Mouse (Mus musculus): ENCODE measurements at regions not wholly inside any gene's neighbourhood (a gene's known extent, or its start where the extent isn't known, plus 50 kb on each side); places are given as distances from the start of the nearest gene placed in this dataset.

DNA sequence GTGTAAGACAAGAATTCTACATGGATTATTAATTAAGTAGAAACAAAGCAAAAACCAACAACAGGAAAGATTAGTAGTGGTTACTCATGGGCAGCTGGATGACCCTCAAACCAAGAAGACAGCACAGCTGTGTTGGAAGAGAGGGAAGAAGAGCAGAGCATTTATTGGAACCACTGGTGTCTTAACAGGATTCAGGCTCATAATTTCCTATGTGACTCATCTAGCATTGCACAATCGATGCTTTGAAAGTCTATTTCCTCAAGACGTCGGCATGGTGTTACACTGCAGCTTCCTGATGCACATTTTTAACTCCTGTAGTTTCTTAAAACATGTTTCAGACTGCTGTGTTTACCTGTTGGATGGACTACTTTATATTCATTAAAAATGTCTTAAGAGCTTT lies 221.1 kb downstream of the Gja1 start:
- Histone ChIP-seq H3K9me3 (replicated peaks; ENCODE audit: insufficient read depth, low read length) (no peaks in the 10 kb centered on the region), H3K4me3 (ENCODE audit: control insufficient read depth in 1 of 2, insufficient read depth in 1 of 2, low read depth in 2 of 2, low read length in 2 of 2) (no peak overlapping the region), H3K27ac (ENCODE audit: control insufficient read depth, low read depth, low read length) (no peak overlapping the region), H3K27me3 (ENCODE audit: control insufficient read depth in 1 of 2, insufficient read depth in 2 of 2, low read length in 2 of 2) (no peaks in the 10 kb centered on the region), H3K79me2 (ENCODE audit: control insufficient read depth, insufficient read depth, low read length, poor library complexity) (no peaks in the 10 kb centered on the region), H3K36me3 (ENCODE audit: control insufficient read depth in 1 of 2, insufficient read depth in 2 of 2, low read length in 2 of 2) (no peaks in the 10 kb centered on the region), H3K4me1 (ENCODE audit: control insufficient read depth in 1 of 2, insufficient read depth in 2 of 2, low read length in 2 of 2) (no peaks in the 10 kb centered on the region), H3K9ac (ENCODE audit: control insufficient read depth, low read depth, low read length, poor library complexity, severe bottlenecking) (no peak overlapping the region)
- no peak for DNase-seq (ENCODE audit: low read depth, low spot score)
- TF ChIP-seq NELFE (IDR thresholded peaks at IDR 0.05; ENCODE audit: low read depth, low read length), result no peak
- TF ChIP-seq TCF12 (IDR thresholded peaks at IDR 0.05; ENCODE audit: low read depth, low read length), result no peak
- TF ChIP-seq GATA1 (IDR thresholded peaks at IDR 0.05; ENCODE audit: low read depth, low read length), result no peak
- no peak for TF ChIP-seq RCOR1 (IDR thresholded peaks at IDR 0.05; ENCODE audit: low read depth, low read length)
- no peak for TF ChIP-seq JUND (IDR thresholded peaks at IDR 0.05; ENCODE audit: low read depth, low read length)
- no peak for TF ChIP-seq KAT2A (conservative IDR thresholded peaks at IDR 0.05; ENCODE audit: low read depth, low read length)
- no peak for TF ChIP-seq RAD21 (IDR thresholded peaks at IDR 0.05; ENCODE audit: low read depth, low read length)
- TF ChIP-seq NRF1 (IDR thresholded peaks at IDR 0.05; ENCODE audit: insufficient read depth, low read depth, low read length, poor library complexity, severe bottlenecking), result no peak
- TF ChIP-seq POLR2AphosphoS5 (IDR thresholded peaks at IDR 0.05; ENCODE audit: borderline replicate concordance, low read depth, low read length), result no peak
- TF ChIP-seq POLR2AphosphoS2 (IDR thresholded peaks at IDR 0.05; ENCODE audit: low read length), result no peak
- TF ChIP-seq MEF2A (IDR thresholded peaks at IDR 0.05; ENCODE audit: extremely low read depth, insufficient replicate concordance, low read depth, low read length, poor library complexity, severe bottlenecking), result no peak

DNA sequence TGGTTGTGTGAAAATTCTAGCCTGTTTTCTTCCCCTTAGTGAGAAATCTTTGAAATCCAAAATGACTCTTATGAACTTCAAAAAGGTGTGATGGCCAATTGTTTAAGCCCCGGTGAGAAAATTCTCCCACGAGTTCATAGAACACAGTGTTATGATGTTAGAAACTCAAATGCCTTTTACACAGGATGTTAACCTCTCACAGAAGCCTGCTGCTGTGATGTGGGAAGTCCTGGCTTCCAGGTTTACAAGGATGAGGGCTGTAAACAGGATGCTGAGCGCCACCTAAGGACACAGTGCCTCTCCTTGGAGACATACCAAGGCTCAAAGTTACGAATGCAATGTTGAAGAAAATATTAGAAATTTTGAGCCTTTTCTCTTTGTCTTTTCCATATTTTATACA lies 222.8 kb downstream of the Gja1 start:
- DNase-seq (ENCODE audit: low read depth, low spot score), result no peak
- TF ChIP-seq RCOR1 (IDR thresholded peaks at IDR 0.05; ENCODE audit: low read depth, low read length) (no peak), ZNF384 (IDR thresholded peaks at IDR 0.05; ENCODE audit: low read depth, low read length) (no peak), POLR2AphosphoS5 (IDR thresholded peaks at IDR 0.05; ENCODE audit: borderline replicate concordance, low read depth, low read length) (no peak), MAFK (IDR thresholded peaks at IDR 0.05; ENCODE audit: borderline replicate concordance, low read depth, low read length) (no peak), RAD21 (IDR thresholded peaks at IDR 0.05; ENCODE audit: low read depth, low read length) (no peak), CHD2 (IDR thresholded peaks at IDR 0.05; ENCODE audit: low read length) (no peak), CTCF (IDR thresholded peaks at IDR 0.05 in 2 of 3, conservative IDR thresholded peaks at IDR 0.05 in 1 of 3; ENCODE audit: control insufficient read depth in 1 of 3, insufficient read depth in 1 of 3, low read depth in 2 of 3, low read length in 3 of 3, poor library complexity in 1 of 3, severe bottlenecking in 1 of 3) (no peak), POLR2A (IDR thresholded peaks at IDR 0.05; ENCODE audit: control insufficient read depth in 1 of 2, insufficient read depth in 1 of 2, low read depth in 1 of 2, low read length in 2 of 2, poor library complexity in 1 of 2) (no peak), BHLHE40 (IDR thresholded peaks at IDR 0.05; ENCODE audit: borderline replicate concordance, low read depth, low read length) (no peak), GATA1 (IDR thresholded peaks at IDR 0.05; ENCODE audit: low read depth, low read length) (no peak), MAX (IDR thresholded peaks at IDR 0.05; ENCODE audit: low read length) (no peak), TAL1 (IDR thresholded peaks at IDR 0.05; ENCODE audit: low read length) (no peak), UBTF (IDR thresholded peaks at IDR 0.05; ENCODE audit: borderline replicate concordance, insufficient read depth, low read depth, low read length) (no peak)

More for the DNA sequence above, 222.8 kb downstream of the Gja1 start:
- no peak overlapping the region for H3K4me3 ChIP-seq (ENCODE audit: control insufficient read depth in 1 of 2, insufficient read depth in 1 of 2, low read depth in 2 of 2, low read length in 2 of 2)
- H3K4me1 ChIP-seq (ENCODE audit: control insufficient read depth in 1 of 2, insufficient read depth in 2 of 2, low read length in 2 of 2), result no peaks in the 10 kb centered on the region
- no peaks in the 10 kb centered on the region for H3K9me3 ChIP-seq (replicated peaks; ENCODE audit: insufficient read depth, low read length)
- no peaks in the 10 kb centered on the region for H3K27me3 ChIP-seq (ENCODE audit: control insufficient read depth in 1 of 2, insufficient read depth in 2 of 2, low read length in 2 of 2)
- no peak overlapping the region for H3K27ac ChIP-seq (ENCODE audit: control insufficient read depth, low read depth, low read length)
- H3K36me3 ChIP-seq (ENCODE audit: control insufficient read depth in 1 of 2, insufficient read depth in 2 of 2, low read length in 2 of 2), result no peaks in the 10 kb centered on the region
- no peak overlapping the region for H3K9ac ChIP-seq (ENCODE audit: control insufficient read depth, low read depth, low read length, poor library complexity, severe bottlenecking)
- no peaks in the 10 kb centered on the region for H3K79me2 ChIP-seq (ENCODE audit: control insufficient read depth, insufficient read depth, low read length, poor library complexity)
